Mouse (Mus musculus) bone marrow macrophage, adult 2 months (primary cell): ENCODE measurements around the gene Slc39a10.
"Not testable (repeated sequence)": the region's sequence is repeated elsewhere in the genome, so short reads cannot be mapped to it uniquely, and the experiment has no call there.

ENCODE experiments used
- CTCF ChIP-seq: IDR thresholded peaks from 2 replicates; pipeline ENCODE4 v1.5.1; 2012; ENCODE audit warnings: low read depth, mild to moderate bottlenecking, low read length, moderate library complexity
- POLR2A ChIP-seq: IDR thresholded peaks from 2 replicates; pipeline ENCODE4 v1.6.1; 2012; ENCODE audit warnings: mild to moderate bottlenecking, low read depth, low read length, borderline replicate concordance

DNA sequence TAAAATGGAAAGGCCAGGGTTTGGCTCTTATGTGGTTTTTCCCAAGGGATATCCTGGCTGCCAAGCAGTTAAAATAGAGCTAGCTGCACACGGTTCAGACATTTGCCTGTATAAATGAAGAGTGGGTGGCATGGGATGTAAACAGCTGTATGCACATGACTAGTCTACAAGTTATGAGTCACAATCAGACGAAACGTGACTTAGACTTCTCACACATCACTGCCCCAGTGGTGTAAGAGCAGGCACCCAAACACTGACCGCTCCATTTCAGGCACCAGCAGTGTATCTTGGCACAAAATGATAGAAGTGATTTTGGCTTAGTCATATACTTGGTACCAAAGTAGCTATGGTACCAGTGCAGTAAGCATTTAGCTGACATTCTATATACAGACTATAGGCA lies 84.0 kb downstream of the Slc39a10 start:
- TF ChIP-seq POLR2A, CTCF: not testable (repeated sequence)
